Mouse (Mus musculus) Muller cell, postnatal 12 days (primary cell): Measurements from ENCODE around the gene Ap3m1.
"Not testable (repeated sequence)": the region's sequence is repeated elsewhere in the genome, so short reads cannot be mapped to it uniquely, and the experiment has no call there.

Experiments
- DNase-seq: peaks from one replicate; pipeline ENCODE4 v3.0.0-alpha.2; 2015; ENCODE audit errors: inconsistent ontology term

Ap3m1 gene

DNA sequence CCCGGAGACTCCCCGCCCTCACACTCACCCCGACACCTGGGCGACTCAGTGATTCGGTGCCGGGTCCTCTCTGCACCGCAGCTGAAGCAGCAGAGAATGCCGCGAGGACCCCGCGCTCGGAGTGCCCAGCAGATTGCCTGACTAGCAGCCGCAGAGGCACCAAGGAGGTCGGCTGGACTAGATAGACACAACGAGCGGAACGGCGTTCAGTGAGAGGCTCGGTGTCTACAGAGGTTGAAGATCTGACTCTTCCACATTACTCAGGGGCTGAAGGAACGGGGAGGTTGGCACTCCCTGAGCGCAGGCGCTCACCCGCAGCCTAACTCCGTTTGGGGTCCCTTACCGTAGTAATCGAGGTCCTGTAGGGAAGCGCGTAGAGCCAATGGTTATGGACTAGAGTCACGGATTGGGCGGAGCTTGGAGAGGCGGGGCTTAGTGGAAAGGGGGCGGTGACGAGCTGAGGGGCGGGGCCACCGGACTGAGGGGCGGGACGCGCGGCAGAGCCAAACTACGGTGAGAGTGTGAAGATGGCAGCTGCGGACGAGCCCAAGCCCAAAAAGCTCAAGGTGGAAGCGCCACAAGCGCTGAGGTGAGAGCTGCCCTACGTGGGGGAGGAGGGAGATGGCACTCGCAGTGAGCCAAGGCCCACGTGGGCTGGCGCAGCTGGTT is at the start of gene Ap3m1, which contains the start of gene Adk:
Gene Ap3m1 (minus strand): TSS at position 397 of the 669 bp plus-strand sequence.
Gene Adk (plus strand): TSS at position 463 of the 669 bp plus-strand sequence.
- DNase-seq = peak; percentile 98

GRCm38 (mm10) chr14:21101562-21101961 is 49.3 kb upstream of the Ap3m1 start:
- DNase-seq = no peak

GRCm38 (mm10) chr14:21100876-21101275 is 48.6 kb upstream of the Ap3m1 start:
- peak; percentile 60 for DNase-seq

- no peak for DNase-seq
Observed at GRCm38 (mm10) chr14:21099371-21099770, 47.1 kb upstream of the Ap3m1 start.

DNA sequence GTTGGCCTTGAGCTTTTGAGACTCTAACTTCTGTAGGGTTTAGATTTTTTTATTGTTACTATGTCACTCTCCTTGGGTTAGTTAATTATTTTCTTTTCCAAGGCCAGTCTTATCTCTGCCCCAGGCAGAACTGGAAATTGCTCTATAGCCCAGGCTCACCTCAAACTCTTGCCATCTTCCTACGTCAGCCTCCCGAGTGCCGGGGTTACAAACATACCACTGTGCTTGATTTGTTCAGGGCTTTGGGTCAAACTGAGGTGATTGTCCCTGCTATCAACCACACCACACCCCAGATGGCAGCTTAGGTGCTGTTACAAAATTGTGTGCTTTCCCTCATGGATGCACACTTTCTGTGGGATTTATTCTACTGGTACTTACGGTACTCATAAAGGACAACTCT is 44.4 kb upstream of the Ap3m1 start:
- DNase-seq = no peak

- no peak for DNase-seq
Observed at GRCm38 (mm10) chr14:21096279-21096678, 44.0 kb upstream of the Ap3m1 start.

DNA sequence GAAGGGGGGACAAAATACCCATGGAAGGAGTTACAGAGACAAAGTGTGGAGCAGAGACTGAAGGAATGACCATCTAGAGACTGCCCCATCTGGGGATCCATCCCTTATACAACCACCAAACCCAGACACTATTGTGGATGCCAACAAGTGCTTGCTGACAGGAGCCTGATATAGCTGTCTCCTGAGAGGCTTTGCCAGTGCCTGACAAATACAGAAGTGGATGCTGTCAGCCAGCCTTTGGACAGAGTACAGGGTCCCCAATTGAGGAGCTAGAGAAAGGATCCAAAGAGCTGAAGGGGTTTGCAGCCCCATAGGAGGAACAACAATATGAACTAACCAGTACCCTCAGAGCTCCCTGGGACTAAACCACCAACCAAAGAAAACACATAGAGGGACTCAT is 41.9 kb upstream of the Ap3m1 start:
- not testable (repeated sequence) for DNase-seq

DNA sequence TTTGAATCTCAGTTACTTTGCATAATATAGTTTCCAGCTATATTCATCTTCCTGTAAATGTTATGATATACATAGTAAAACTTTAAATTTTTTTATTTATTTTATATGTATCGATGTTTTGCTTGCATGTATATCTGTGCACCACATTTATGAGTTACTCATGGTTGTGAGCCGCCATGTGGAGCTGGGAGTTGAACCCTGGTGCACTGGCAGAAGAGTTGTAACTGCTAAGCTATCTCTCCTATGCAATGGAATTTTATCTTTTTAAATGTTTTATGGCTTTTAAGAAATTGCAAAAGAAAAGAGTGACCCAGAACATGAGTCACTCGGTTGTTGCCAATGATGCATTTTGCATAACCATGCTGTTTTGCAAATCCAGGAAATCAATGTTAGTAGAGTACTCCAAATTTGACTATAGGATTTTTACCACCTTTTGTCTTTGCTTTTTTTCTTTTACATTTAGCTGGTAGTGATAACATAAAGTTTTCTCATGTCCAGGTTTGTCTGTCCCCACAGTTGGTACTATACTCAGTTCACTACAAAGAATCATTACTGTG is 38.7 kb upstream of the Ap3m1 start:
- DNase-seq = no peak

DNA sequence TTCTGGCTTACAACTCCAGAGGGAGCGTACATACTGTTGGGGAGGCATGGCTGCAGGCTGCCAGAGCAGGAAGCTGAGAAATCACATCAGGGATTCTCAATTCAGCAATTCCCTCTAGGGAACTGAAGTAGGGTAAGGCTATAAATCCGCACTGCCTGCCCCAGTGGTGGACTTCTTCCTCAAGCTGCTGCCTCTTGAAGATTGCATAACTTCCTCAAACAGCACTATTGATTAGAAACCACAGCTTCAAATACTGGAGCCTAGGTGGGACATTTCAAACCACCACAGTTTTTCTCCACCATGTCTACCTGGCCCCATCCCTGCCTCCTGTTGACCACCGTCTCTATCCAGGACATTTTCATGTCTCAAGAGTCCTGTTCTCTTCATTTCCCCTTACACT is 38.1 kb upstream of the Ap3m1 start:
- no peak for DNase-seq

DNA sequence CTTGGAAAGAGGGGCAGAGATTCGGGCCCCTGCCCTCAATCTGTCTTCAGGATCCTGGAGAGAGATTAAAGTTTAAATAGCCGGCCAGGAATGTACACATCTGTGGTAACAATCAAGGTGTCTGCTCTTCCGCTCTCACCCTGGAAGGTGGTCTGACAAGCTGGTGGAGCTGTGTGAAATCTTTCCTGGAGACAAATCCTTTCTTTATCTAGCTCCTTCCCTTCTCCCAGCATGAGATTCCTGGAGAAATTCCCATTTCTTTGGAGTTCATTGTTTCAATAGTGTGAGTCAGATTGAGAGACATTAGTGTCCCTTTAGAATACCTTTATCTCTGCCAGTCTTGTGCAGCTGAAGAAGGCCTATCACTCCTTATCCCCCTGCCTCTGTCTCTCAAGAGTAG is 36.4 kb upstream of the Ap3m1 start:
- no peak for DNase-seq

- peak; percentile 78 for DNase-seq
Observed at GRCm38 (mm10) chr14:21087390-21088060, 35.2 kb upstream of the Ap3m1 start.

GRCm38 (mm10) chr14:21086827-21087351 is 34.6 kb upstream of the Ap3m1 start:
- DNase-seq = no peak

DNA sequence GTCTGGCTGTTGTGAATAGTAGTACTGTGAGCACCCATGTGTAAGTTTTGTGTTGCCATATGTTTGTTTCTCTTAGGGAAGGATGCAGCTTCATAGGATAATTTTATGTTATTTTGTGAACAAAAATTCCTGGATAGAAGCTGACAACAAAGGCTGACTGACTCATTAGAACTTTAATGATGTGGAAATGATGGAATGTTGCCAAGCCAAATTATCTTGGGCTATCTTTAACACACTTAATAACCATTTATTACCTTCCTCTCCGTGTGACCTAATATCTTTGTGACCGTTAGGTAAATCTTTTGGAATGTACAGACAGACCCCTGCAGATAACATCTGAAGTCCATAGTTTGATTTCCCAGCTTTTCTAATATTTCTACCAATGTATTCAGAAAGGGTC is 33.8 kb upstream of the Ap3m1 start:
- DNase-seq = peak; percentile 80

GRCm38 (mm10) chr14:21085666-21086065 is 33.4 kb upstream of the Ap3m1 start:
- DNase-seq = no peak

GRCm38 (mm10) chr14:21082823-21083222 is 30.5 kb upstream of the Ap3m1 start:
- peak; percentile 61 for DNase-seq

DNA sequence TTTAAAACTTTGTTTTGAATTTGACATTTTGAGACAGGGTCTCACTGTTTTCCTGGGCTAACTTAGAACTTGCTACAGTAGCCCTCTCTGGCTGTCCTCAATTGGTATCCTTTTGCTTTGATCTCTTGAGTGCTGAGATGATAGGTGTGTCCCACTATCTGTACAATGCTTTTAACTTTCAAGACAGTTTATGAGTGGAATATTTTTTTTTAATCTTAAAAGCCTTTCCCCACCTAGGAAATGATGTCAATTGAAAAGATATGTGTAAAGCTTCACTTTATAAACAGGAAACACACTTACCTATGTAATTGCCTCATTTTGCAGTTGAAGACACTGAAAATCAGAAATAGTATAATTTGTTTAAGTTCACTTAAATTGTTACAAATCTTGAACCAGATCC is 26.2 kb upstream of the Ap3m1 start:
- DNase-seq = no peak

DNA sequence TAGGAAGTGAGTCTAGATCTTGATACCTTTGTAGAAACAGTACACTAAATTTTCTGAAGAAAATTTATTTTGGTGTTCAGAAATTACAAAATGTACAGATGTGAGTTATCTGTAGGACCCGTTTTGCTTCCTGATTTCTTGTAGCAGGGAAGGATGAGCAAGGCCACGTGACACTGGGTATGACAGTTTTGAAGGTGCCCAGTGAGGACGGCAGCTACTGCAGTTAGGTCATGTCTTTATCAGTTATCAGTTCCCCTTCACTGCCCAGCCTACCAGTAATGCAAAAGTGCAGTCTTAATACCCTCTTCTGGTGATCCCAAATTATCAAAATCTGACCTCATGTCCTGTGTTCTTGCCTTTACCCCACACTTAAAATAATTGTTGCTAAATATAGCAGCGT is 25.6 kb upstream of the Ap3m1 start:
- no peak for DNase-seq

DNA sequence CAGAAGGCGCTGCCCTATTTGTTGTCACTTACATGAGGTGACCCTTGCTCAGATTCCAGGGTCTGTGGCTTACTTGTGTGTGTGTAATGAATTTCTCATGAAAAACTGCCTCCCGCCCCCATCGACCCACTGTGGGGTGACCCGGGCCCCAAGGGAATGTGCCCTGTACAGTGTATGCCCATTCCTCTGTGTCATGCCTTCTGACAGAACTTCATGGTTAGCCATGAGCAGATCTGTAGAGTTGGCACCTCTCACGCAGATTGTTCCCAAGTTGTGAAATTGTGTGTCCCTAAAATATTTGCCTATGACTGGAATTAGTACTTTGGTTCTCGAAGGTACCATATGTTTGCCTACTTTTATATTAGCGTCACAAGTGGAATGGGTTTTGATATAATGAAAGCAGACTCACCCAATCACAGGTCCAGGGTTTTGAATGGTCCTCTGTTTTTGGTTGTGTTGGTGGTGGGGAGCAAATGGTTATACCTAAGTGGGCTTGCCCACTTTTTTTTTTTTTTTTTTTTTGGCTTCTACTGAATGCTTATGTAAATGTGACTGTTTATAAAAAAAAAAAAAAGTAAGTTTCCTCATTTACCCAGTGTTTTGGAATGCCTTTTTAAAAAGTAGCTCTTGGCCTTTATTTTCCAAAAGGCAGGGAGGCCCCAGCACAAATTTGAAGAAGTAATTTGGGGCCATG is 24.3 kb upstream of the Ap3m1 start:
- DNase-seq = peak; percentile 46

GRCm38 (mm10) chr14:21075751-21076500 is 23.6 kb upstream of the Ap3m1 start:
- peak; percentile 97 for DNase-seq

DNA sequence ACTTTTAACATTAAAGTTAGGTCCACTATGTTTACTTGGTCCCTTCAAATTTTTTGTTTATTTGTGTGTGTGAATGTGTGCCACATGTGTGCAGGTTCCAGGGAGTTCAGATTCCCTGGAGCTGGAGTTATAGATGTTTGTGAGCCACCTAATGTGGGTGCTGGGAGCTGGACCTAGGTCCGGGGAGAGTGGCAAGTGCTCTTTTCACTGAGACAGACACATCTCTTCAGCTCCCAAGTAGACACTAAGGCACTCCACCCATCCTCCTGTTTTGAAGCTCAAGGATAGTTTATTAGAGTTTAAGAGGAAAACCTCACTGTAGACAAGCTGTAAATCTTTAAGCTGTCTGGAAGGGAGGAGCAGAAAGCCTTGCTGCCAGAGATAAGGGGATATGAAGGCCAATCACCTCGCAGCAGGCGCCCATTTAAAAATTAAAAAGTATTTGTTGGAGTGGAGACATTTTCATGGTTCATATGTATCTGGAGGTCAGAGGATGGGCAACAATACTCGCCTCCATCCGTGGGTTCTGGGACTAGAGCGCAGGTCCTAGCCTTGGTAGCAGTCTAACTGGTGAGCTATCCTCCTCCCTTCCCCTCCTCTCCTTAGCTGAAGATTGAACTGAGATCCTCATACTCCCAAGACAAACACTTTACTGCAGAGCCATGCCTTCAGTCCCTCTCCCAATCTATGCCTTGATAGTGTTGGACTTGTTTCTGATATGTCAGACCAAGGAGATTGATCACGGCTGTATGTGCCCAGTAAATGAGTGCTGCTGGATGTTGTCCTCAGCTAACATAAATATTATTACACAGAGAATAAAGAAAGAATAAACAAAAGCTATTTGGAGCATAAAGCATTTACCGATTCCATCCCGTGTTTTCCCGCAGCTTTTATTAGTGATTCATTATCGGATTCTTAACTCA is 22.4 kb upstream of the Ap3m1 start:
- no peak for DNase-seq
